Mouse (Mus musculus) NIH3T3 (cell line): ENCODE data around the gene Iqgap2.

Source experiments
- DNase-seq: peaks from one replicate; pipeline ENCODE4 v3.0.0-alpha.2; 2012; ENCODE audit warnings: low read depth

The Iqgap2 gene

DNA sequence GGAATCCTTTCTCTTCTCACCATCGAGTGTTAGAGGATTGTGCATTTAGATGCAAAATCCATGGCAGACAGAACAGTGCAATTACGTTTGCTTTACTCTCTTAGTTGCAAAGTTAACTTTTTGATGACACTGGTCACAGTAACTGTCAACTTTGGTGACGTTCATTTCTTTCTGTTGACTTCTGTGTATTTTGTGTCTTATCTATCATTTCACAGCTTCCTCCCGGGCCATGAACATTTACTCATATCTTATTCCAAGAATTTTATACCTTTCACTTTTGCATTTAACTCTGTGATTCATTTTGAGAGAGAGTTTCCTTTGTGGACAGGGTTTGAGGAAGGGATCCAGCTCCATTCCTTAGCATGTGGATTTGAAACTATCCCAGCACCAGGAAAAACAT is 238.0 kb downstream of the Iqgap2 start:
- peak; percentile 23 for DNase-seq

DNA sequence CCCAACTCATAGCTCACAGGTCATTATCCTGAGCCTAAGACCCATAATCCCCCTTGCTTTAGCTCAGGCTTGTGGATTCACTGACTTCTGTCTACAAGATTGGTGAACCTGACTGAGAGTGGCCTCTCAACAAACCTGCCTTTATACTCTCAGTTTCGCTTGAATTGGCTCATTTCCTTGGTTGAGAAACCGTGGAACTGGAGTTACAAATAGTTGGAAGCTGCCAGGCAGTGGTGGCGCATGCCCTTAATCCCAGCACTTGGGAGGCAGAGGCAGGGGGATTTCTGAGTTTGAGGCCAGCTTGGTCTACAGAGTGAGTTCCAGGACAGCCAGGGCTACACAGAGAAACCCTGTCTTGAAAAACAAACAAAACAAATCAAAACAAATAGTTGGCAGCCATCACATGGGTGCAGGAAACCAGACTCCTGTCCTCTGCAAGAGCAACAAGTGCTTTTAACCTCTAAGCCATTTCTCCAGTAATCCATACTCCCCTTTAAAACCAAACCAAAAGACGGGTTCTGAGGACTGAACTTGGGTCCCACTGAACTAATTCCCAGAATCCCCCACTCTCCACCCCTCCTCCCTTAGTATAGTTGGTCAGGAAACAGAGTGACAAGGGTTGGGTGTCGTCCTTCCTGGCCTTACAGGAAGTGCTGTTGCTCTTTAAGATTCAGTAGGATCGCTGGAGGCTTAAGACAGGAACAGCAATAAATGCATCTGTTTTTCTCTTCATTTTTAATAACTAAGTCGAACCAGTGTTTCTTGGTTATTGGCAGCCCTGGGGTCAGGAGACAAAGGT is 239.7 kb downstream of the Iqgap2 start:
- no peak for DNase-seq

DNA sequence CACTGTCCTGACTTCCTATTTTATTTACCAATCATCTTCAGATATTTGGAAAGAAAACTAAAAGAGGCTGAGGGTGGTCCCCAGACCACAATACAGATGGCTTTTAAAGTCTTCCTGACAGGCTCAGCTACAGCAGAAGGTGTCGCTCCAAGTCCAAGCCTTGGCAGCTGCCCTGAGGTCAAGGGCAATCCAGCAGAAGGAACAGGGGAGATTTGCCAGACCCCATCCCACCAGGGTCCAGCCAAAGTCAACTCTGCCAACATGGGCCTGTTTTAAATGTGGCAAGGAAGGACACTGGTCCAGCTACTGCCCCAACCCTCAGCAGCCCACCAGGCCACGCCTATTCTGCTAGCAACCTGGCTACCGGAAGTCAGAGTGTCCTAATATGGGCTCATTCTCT is 241.8 kb downstream of the Iqgap2 start:
- no peak for DNase-seq

DNA sequence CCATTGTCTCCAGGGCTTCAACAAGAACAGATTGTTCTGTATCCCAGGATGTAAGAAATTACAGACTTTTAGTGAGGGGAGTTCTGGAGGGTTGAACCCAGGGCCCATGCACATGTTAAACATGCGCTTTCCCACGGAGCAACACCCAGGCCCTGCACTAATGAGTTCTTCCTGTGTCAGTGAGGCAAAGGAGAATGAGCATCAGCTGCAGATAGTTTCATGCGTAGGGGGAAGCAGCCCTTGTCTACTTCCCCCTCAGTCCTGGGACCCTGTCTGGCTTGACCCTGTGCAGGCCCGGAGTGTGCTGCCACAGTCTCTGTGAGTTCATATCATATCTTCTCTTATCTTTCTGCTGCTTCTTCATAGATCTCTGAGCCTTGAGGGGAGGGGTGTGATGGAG is 244.5 kb downstream of the Iqgap2 start:
- DNase-seq = no peak

DNA sequence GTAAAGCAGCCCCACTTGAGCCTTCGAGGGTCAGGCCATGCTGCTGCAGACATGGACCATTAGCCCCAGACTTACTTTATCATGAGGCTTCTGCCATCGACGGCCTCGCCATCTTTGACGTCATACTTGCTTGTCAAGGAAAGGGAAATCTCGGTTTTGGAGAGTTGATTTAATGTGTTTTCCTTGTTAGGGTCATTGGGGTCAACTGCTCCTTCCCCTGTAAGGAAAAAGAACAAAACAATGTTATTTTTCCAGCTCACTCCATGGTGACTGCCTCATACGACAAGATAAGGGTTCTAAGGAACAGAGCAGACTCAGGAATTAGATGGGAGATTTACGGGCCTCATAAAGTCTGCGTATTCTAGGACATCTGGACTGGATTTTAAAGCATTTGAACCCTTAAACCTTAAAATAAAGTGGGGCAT is 245.0 kb downstream of the Iqgap2 start:
- no peak for DNase-seq

DNA sequence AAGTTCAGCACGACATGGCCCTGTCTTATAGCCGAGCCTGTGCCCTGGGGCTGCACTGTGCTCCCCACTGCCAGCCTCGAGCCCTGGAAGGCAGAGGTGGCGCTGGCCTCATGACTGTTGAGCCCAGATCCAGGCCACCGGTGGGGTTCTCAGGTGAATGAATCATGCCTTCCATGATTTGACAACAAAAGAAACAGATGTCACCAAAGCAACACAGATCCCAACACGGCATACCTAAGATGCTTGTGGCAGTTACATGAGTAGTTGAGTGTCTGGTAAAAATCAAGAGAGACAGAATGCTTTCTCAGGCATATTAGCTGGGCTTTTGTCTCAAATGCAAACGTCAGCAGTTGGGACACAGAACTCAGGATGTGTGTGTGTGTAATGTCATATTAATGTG is 248.0 kb downstream of the Iqgap2 start:
- no peak for DNase-seq

DNA sequence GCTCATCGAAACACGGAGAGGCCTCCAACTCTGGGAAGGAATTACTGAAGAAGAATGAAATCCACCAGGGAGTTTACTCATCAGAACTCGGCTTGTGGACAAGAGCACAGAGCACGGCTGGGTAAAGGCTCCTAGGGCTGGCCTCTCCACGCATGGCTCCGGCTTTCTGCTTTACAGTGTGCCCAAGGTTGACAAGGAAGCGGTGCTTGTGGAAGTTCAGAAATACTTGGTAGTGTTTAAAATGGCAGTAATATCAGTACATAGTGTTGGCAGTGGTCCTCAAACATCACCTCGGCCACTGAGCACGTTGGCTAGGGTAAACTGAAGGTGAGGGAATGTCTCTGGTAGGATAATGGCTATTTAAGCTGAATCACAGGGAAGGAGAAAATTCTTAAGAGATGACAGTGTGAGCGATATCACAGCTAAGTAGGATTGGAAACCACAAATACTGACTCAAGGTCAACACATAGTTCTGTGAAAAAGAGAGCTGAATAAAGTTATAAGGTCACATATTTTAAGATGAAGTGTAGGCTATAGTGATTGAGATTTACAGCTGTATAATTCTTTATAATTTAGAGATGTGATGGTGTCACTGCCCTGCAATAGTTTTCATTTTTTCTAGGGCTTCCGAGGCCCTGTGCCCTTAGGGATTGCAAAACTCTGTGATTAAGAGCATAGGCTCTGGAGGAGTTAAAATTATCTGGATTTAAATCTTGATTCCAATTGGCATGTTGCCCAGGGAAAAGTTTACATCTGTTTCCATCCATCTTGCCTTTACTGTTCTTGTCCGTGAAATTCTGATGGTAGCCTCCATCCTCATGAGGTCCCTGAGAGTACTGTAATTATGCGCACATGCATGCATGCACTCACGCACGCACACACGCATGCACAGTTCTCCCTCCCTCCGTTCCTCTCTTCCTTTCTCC is 250.4 kb downstream of the Iqgap2 start:
- peak; percentile 87 for DNase-seq

DNA sequence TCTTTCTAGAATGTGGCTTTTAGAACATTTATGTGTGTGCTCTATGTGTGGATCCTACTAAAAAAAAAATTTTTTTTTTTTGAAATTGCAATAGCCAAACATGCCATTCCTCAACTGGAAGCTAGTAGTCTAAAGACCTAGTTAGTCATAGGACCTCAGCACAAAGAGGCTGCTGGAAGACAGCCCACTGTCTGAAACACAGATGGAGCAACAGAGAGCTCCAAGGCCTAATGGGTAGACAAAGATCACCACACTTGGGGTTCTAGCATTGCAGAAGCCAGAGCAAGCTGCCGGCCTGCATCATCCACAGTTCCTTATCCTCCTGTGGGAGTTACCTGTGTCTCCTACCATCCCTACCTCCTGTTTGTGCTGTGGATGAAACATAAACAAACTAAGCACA is 251.3 kb downstream of the Iqgap2 start:
- DNase-seq = peak; percentile 91

DNA sequence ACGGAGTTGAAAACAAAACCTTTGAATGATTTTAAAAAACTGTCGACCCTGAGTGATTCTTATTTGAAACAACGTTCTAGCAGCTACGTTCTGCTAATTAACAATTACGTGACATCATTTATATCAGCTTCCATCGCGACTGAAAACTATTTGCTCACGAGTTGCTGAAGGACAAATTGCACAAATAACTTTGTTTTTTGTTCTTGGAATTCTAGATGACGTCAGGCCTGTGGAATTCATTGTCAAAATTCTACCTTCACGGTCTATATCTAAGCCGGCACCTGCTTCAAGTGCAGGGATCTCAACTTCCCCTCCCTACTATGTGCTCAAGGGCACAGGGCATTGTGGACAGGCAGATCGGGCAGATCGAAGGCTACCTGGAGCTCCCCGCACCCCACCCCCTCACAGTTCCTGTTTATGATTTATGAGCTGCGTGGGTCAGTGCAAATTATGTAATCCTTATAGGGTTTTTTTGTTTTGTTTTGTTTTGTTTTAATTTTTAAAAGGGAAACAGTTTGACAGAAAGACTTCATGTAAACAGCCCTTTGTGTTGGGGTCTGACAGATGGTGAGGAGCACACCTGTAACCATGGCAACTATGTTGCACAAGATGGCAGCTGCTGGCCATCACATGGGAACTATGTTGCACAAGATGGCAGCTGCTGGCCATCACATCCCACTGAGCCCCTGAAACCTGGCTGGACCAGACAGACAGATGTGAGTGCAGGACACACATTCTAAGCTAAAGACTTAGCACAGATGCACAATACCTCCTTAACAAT is 252.2 kb downstream of the Iqgap2 start:
- no peak for DNase-seq

DNA sequence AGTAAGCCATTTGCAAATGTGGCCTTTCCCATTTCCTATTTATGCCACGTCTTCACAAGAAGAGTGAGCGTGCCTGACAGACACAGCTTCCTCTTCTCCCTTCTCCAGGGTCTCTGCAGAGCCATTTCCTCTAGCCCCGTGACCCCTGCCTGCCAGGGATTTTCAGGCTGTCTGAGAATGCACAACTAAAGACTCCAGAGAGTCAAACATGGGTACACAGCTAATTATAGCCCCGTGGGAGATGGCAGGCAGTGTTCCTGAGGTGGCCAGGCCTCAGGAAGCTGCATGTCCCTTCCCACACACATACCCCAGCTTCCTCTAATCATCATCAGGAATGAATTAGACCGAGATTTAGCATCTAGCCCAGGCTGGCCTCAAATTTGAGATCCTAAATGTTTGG is 252.8 kb downstream of the Iqgap2 start:
- DNase-seq = no peak

DNA sequence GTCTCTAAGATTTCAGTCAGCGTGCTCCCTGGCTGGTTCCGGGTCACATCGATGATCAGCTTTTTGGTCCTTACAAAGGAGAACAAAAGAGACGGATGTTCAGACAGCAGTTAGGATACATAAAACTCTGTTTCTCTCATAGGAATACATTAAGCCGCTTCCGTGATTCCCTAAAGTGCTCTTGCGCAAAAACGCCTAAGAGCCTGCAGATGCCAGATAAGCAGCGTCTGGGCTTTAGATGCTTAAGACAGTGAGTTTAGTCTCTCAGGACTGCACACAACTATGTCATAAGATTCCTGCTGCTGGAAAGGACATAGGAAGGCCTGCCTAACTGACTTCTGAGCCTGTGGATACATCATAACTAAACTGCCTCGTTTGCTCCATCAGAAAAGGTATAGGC is 254.0 kb downstream of the Iqgap2 start:
- no peak for DNase-seq

DNA sequence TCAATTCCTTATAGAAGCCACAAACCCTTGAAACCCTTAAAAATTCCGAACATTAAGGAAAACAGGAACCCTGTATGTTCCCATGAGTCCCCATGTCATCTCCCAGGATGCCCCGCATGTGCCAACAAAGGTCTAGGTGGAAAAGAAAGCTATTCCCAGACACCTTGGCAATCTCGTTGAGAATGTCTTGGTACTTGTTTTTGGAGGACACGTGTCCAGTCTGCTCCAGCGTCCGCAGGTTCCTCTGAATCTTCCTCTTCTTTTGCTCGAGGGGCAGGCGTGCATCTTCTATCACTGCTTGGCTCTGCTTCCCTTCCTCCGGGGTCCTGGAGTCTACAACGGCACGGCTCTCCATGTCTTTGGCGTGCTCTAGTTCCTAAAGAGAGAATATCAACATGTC is 256.4 kb downstream of the Iqgap2 start:
- no peak for DNase-seq

DNA sequence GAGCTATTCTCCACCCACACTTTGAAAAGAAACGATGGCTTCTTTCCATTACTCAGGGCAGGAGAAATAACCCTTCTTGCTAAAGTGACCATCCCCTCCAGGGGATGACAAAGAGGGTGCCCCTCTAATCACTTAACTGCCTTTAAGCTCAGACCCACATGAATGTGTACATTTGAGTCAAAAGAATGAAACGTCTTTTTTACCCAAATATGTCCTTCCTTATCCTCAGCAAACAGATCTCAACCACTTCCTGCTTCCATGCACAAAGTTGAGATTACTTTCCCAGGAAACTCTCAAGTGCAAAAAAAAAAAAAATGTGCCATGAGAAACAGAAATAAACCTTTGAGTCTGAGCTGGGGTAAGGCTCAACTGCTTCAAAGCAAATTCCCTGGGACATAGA is 257.3 kb downstream of the Iqgap2 start:
- DNase-seq = no peak

DNA sequence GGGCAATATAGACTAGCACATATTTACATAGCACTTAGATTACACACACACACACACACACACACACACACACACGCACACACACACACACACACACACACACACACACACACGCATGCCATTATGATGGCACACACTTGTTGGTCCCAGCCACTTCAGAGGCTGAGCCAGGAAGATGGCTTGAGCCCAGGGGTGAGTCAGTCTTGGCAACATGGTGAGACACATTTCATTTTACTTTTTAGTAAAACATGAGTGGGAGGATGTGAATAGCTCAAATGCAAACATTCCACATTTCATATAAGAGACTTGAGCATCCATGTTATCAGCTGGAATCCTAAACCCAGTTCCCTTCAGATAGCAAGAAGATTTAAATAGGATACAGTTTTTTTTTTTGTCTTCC is 258.3 kb downstream of the Iqgap2 start:
- DNase-seq = no peak

DNA sequence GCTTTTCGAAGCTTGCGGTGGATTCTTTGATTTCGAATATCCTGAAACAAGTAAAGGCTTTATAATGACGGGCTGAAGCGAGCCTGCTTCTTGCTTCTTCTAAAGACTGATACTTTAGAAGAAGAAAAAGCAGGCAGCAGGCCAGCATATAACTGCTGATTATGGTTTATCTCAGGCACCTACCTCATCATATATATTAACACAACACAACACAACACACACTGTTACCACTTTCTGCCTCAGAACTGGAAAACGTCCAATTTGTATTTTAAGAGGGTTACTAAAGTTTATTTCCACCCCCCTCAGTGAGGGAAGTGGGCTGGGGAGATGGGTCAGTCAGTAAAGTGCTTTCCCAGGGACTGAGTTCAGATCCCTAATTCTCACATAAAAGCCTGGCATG is 259.6 kb downstream of the Iqgap2 start:
- no peak for DNase-seq

DNA sequence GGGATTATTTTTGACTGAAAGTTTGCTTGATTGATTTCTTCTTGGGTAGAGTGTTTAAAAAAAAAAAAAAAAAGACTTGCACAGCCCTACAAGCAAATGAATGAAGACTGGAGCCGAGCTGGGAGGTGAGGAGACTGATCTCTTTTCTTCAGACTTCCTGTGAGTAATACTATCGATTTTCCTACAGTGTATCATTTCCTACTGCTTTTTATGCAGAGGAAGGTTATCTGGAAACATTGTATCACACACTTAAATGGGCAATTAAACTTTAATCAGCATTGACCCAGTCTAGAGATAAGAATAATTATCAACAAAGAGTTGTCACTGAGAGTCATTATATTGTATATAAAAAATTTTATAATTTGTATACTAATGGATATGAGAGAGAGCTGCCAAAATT is 261.0 kb downstream of the Iqgap2 start:
- DNase-seq = no peak

DNA sequence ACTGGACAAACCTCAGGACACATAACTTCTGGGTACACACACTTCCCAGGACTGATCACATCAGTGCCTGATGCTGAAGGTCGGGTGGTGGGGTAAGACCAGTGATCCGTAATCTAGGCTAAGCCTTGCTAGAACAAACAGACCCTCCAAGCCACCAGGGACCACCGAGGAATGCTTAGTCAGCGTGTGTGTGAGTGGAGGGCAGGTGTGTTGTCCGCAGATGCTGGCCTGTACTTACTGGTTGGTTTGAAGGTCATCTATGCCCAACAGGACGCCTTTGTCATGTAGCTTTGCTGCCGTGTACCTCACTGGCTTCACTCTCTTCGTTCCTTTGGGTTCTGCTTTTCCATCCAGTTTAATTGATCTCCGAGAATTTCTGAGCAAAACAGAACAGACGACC is 262.0 kb downstream of the Iqgap2 start:
- no peak for DNase-seq

DNA sequence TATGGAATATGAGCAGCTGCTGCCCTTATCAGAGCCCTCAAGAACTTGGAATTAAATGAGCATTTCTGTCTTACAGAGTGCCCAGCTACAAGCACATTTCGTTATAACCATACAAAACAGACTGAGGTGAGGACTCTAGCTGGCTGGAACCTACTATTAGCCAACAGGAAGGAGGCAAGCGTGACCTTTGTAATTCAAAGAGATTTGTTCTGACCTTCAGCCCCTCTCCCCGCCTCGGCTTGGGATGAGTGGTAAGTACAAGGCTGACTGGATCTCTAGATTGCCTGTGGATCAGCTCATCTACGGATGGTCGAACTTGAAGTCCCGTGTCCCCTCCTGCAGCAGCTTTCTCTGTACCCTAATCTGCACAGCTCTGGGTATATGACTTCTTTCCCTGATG is 265.0 kb downstream of the Iqgap2 start:
- no peak for DNase-seq

DNA sequence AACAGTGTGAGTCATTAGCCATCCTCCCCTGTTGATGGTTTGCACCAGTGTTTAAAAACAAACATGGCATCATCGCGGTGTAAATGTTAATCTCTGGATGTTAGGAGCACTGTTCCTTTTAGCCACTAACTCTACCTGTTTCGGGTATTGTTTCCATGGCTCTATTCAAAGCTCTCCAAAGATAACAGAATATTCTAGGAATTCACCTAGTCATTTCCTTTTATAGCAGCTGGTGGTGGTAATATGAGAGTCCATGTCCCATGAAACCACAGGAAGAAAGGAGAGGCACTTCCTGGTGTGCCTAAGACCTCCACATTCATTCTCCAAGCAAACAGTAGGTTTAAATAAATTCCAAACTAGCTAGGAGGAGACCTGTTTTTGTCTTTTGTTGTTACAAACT is 268.7 kb downstream of the Iqgap2 start:
- no peak for DNase-seq

DNA sequence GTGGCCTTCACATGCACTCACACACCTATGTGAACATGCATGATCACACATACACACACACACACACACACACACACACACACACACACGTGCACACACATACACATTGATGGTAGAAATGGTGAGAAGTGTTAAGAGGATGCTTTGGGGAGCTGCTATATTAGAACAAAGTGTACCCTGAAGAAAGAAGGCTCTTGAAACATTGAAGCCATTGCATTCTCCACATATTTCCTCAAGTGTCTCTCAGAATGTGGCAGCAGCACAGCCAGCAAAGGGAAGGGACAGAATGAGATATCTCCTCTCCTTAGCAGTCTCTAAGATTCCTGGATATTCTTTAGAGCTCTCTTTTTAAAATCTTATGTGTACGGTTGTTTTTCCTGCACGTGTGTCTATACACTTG is 270.2 kb downstream of the Iqgap2 start:
- DNase-seq = no peak

DNA sequence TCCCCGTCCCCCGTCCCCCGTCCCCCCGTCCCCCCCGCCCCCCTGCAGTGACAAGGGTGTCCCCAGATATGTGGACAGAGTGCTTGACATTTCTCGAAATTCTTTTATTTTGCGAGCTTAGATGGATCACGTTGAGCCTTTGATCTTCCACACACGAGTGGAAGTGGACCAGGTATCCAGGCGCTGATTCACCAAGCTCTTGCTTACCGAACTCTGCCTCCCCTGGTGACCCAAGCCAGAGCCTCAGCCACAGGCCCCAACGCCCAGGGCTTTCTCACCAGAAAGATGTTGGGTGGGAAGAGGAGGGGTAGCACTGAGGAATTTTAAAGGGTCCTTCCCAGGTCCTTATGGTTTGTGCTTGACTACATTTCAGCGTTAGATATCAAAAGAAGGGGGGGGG is 272.9 kb downstream of the Iqgap2 start:
- DNase-seq = no peak

DNA sequence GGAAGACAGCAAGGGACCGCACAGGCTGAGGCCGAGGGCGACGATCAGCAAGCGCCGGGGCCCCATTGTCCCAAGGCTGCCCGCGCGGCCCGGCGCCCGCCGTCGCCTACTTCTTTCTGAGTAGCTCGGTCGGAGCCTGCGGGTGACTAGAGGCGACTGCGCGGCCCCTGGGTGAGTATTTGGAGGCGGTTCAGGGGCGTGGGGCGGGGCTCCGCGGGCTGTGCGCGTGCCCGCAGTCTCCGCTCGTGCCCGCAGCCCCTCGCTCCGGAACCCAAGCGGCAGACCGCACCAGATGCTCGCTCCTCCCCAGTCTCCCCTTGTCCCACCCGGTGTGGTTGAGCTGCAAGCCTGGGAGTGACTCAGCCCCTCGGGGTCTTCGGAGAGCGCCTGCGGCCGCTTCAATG is 273.4 kb downstream of the Iqgap2 start, which contains the start of gene F2r:
Gene F2r, minus strand, starts transcription at position 179 of the 404 bp plus-strand sequence.
- peak; percentile 88 for DNase-seq
